ENCODE assay signal across 8 mouse cellular contexts in genomic region chrX:12086674-12087510, GRCm38 (mm10).
DNase-seq lines count a peak whose midpoint lies in the region; ATAC-seq lines count a peak whose summit lies in the region.

No protein-coding gene starts in this region.

- peak overlapping the region; percentile 86 for H3K4me2 ChIP-seq in forebrain, embryonic 15.5 days (replicated peaks)
- peak overlapping the region; percentile 84 for H3K4me2 ChIP-seq in liver, embryonic 15.5 days
- peak overlapping the region; percentile 81 for H3K4me2 ChIP-seq in neural tube, embryonic 15.5 days

- peak overlapping the region; percentile 51 for H3K4me3 ChIP-seq in forebrain, embryonic 15.5 days
- peak overlapping the region; percentile 61 for H3K4me3 ChIP-seq in liver, embryonic 15.5 days (replicated peaks)
- peak overlapping the region; percentile 49 for H3K4me3 ChIP-seq in neural tube, embryonic 15.5 days (replicated peaks)

- no peaks in the 10 kb centered on the region for H3K36me3 ChIP-seq in forebrain, embryonic 15.5 days
- H3K36me3 ChIP-seq in liver, embryonic 15.5 days (replicated peaks), result no peaks in the 10 kb centered on the region
- no peaks in the 10 kb centered on the region for H3K36me3 ChIP-seq in neural tube, embryonic 15.5 days

- no peak for ATAC-seq in forebrain, embryonic 15.5 days (replicated peaks)
- no peak; the same call in 1 of the 2 replicates for ATAC-seq in liver, embryonic 15.5 days (ENCODE audit: insufficient read depth)
- ATAC-seq in neural tube, embryonic 15.5 days (ENCODE audit: low FRiP score), result peak; percentile 19; the same call in 1 of the 2 replicates

- peak overlapping the region; percentile 98 for H3K27ac ChIP-seq in forebrain, embryonic 15.5 days (replicated peaks)
- H3K27ac ChIP-seq in liver, embryonic 15.5 days (replicated peaks), result peak overlapping the region; percentile 79; the same call in 1 of the 2 replicates
- peak overlapping the region; percentile 94 for H3K27ac ChIP-seq in neural tube, embryonic 15.5 days (replicated peaks)

- no peaks in the 10 kb centered on the region for H3K9me3 ChIP-seq in forebrain, embryonic 15.5 days
- no peaks in the 10 kb centered on the region for H3K9me3 ChIP-seq in liver, embryonic 15.5 days (replicated peaks)
- no peaks in the 10 kb centered on the region for H3K9me3 ChIP-seq in neural tube, embryonic 15.5 days (replicated peaks)

- peak; percentile 39 for DNase-seq in right cerebral cortex, postnatal 4 days
- DNase-seq in right cerebral cortex, postnatal 36 days (ENCODE audit: low spot score in 2 of 2), result no peak
- DNase-seq in adrenal gland, postnatal 14 days, result peak; percentile 77
- DNase-seq in induced T-regulatory cell, adult 2 months (ENCODE audit: low read depth), result peak; percentile 62
- DNase-seq in layer of hippocampus, adult 11-12 months (ENCODE audit: low spot score), result no peak

- WGBS in forebrain, embryonic 15.5 days, result 5% methylated on average over 64 of the region's 70 CpGs
- WGBS in liver, embryonic 15.5 days (ENCODE audit: insufficient replicate concordance), result 2% methylated on average over 65 of the region's 70 CpGs
- WGBS in neural tube, embryonic 15.5 days, result 3% methylated on average over 44 of the region's 70 CpGs

- H3K9ac ChIP-seq in forebrain, embryonic 15.5 days (replicated peaks), result peak overlapping the region; percentile 66
- H3K9ac ChIP-seq in liver, embryonic 15.5 days, result peak overlapping the region; percentile 54
- peak overlapping the region; percentile 60 for H3K9ac ChIP-seq in neural tube, embryonic 15.5 days (replicated peaks)

- H3K27me3 ChIP-seq in forebrain, embryonic 15.5 days, result peaks cover 24% of the 10 kb centered on the region
- peaks cover 100% of the 10 kb centered on the region for H3K27me3 ChIP-seq in liver, embryonic 15.5 days
- peaks cover 66% of the 10 kb centered on the region for H3K27me3 ChIP-seq in neural tube, embryonic 15.5 days (replicated peaks)

- H3K4me1 ChIP-seq in forebrain, embryonic 15.5 days, result peaks cover 49% of the 10 kb centered on the region
- peaks cover 65% of the 10 kb centered on the region for H3K4me1 ChIP-seq in liver, embryonic 15.5 days (replicated peaks)
- peaks cover 52% of the 10 kb centered on the region for H3K4me1 ChIP-seq in neural tube, embryonic 15.5 days

Comparison
In these comparisons a context has a peak if more than half of its experiments do, and no peak if none do; other contexts are left out.
1. DNase-seq: peak in right cerebral cortex, postnatal 4 days (single experiment), adrenal gland, postnatal 14 days (single experiment) and induced T-regulatory cell, adult 2 months (single experiment); none in right cerebral cortex, postnatal 36 days (0 of 2) and layer of hippocampus, adult 11-12 months (single experiment).
2. Peak in every context shown above with its lines, with median percentiles within 50 percentile points of each other: H3K27ac ChIP-seq, H3K4me2 ChIP-seq, H3K4me3 ChIP-seq and H3K9ac ChIP-seq.